Mouse (Mus musculus) MN1 (cell line): ENCODE measurements around the gene Taf8.
"Not testable (repeated sequence)": the region's sequence is repeated elsewhere in the genome, so short reads cannot be mapped to it uniquely, and the experiment has no call there.

ENCODE experiments used
- DNase-seq: peaks from one replicate; pipeline ENCODE4 v3.0.0-alpha.2; 2016; ENCODE audit warnings: low spot score

The Taf8 gene

DNA sequence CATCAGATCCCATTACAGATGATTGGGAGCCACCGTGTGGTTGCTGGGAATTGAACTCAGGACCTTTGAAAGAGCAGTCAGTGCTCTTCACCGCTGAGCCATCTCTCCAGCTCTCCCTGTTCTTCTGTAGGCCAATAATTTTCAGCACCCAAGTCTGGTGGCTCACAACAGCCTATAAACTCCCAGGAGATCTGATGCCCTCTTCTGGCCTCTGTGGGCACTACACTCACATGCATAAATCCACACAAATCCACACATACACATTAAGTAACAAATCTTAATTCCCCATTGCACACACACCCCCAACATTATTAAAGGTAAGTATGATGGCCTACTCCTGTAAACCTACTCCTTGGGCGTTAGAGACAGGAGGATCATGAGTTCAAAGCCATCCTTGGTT lies 14.1 kb upstream of the Taf8 start:
- DNase-seq = no peak

DNA sequence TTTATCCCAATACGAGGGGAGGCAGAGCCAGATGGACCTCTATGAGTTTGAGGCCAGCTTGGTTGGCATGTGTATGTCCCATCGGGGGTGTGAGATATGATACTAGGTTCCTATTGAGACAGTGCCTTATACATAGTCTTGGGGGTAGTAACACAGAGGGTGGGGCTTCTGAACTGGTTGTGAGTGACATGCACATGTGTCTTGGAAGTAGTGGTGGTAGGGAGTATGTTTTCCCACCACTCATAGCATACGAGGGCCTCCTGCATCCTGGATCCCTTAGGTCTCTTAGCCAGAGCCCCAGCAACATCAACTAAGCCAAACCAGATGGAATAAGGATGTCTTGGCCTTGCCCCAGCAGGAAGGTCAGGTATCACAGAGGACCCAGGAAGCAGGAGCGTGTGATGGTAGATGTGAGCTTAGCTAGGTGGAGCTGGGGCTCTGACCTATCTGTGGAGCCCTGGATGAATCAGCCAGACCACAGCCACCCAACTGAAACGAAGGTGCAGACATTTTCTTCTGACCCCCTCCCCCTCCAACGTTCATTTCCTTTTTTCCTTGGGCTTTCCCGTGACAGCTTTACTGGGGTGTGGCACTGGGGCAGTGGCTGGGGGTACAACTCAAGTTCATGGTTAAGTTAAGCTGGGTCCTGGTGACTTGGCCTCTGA lies 13.2 kb upstream of the Taf8 start:
- DNase-seq = no peak

- DNase-seq = no peak
These were observed 11.1 kb upstream of the Taf8 start for GRCm38 (mm10) chr17:47512956-47513775.

GRCm38 (mm10) chr17:47511111-47512020 lies 9.3 kb upstream of the Taf8 start:
- peak; percentile 100 for DNase-seq

- DNase-seq = no peak
These were observed 7.1 kb upstream of the Taf8 start for GRCm38 (mm10) chr17:47509031-47509705.

GRCm38 (mm10) chr17:47508012-47508608 lies 6.0 kb upstream of the Taf8 start:
- DNase-seq = peak; percentile 92

- no peak for DNase-seq
These were observed 5.4 kb upstream of the Taf8 start for GRCm38 (mm10) chr17:47507523-47507922.

GRCm38 (mm10) chr17:47506697-47507096 lies 4.6 kb upstream of the Taf8 start:
- no peak for DNase-seq

- DNase-seq = no peak
These were observed 4.0 kb upstream of the Taf8 start for GRCm38 (mm10) chr17:47506042-47506441.

- no peak for DNase-seq
These were observed 3.5 kb upstream of the Taf8 start for GRCm38 (mm10) chr17:47505566-47505965.

GRCm38 (mm10) chr17:47504941-47505346 lies 2.9 kb upstream of the Taf8 start, which contains the start of gene Ccnd3:
TSS of gene Ccnd3 (plus strand) at chr17:47505051.
- peak; percentile 88 for DNase-seq

- no peak for DNase-seq
These were observed 2.1 kb upstream of the Taf8 start for GRCm38 (mm10) chr17:47504228-47504627.

GRCm38 (mm10) chr17:47503689-47504088 lies 1.6 kb upstream of the Taf8 start:
- no peak for DNase-seq

DNA sequence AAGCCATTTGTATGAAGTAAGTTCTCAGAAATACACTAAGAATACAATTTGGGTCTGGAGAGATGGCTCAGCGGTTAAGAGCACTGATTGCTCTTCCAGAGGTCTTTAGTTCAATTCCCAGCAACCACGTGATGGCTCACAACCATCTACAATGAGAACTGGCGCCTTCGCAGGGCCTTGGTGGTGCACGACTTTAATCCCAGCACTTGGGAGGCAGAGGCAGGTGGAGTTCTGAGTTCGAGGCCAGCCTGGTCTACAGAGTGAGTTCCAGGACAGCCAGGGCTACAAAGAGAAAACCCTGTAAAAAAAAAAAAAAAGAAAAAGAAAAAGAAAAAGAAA lies 584 bp upstream of the Taf8 start:
- not testable (repeated sequence) for DNase-seq

DNA sequence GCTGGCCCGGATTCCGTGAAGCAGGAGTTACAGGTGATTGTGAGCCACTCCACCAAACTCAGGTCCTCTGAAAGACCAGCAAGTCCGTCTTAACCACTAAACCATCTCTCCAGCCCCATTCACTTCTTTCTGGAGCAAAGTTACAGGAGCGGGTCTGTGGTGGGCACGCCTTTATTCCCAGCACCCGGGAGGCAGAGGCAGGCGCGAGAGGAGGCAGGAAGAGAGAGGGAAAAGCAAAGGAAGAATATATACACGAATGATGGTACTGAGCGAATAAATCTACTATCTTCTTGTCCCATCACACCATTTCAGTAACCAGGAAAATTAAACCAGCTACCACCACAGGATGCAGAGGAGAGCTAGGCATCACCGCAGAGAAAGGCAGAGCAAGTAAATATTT lies 561 bp downstream of the Taf8 start:
- DNase-seq = no peak

DNA sequence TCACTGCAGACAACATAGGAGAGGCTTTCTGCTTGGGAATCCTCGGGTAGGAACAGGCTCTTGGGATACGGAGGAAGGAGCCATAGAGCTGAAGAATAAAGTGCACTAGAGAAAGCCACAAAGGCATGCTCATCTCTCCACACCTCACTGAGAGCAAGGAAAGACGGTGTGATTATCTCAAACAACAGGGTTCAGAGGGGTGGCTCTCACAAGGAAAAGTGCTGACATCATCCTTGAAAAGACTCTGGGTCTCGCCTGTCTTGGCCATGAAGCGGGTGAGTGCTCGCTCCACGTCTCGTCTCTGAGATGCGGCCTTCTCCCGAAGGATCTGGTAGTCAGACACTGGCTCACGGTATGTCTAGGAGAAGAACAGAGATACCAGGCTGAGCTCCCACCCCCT lies 8.0 kb downstream of the Taf8 start:
- DNase-seq = no peak

GRCm38 (mm10) chr17:47493653-47494052 lies 8.4 kb downstream of the Taf8 start:
- DNase-seq = no peak

DNA sequence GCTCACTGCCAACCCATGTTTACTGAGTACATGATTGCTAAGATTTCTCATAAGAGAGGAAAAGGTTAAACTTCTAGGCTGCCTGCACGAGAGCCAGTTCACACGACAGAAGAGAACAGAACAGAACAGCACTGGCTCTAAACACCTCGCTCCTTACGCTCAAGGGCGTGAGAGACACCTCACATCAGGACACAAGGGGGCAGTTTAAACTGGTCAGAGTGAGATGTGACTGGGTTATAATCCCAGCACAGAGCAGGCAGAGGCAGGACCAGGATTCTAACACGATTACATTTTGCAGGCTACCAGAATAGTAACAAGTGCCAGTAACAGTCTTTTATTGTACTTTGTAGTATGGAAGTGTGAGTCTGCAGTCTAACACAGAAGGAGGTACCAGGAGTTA lies 9.4 kb downstream of the Taf8 start:
- DNase-seq = no peak

DNA sequence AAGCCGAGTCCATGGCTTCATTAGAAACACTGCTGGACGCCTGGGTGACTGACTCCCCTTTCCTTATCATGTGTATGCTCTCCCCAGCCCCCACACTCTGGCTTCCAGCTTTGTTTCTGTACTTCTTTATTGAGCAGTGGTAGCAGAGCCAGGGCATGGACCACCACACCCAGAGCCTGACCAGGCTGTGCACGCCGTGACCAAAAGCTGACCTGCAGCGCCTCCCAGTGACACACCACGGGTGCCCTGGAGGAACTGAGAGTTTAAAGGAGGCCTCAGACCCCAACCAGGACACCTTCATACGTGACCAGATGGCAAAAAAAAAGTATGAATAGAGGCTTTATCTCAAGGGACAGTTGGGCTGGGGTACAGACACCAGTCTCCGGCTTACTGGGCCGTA lies 11.3 kb downstream of the Taf8 start:
- no peak for DNase-seq

DNA sequence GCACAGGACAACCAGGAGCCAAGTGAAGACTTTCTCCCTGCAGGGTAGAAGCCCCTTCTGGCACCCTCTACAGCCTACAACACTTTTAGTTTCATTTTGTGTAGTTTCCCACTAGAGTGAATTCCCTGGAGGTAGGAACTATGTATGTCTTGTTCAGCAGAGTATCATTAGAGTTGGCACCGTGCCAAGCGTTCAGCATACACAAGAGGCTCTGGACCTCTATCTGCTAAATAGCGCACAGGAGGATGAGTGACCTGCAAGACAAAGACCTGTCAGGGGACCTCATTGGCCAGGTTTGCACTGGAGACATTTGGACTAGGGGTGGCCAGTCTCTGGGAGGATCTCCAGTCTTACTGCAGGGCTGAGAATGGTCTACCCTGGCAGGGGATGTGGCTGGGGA lies 16.3 kb downstream of the Taf8 start:
- peak; percentile 86 for DNase-seq

- peak; percentile 53 for DNase-seq
These were observed 17.1 kb downstream of the Taf8 start for GRCm38 (mm10) chr17:47484993-47485392.
